Mouse (Mus musculus) heart, embryonic 16.5 days (tissue): ENCODE data around the gene Casc3. TPM values are rescaled to one million over a fixed set of nuclear protein-coding genes. Genes with fewer than 3 reads are reported as not detected.
A peak's percentile ranks its signal among the peaks of the same experiment; 100 is the strongest.

Experiments
- ATAC-seq: fragments of 200-750 bp; cut with Nextera tagmentation; replicated peaks from 2 replicates; pipeline ENCODE4 v1.8.0; 2017; ENCODE audit warnings: moderate number of reproducible peaks; ENCODE audit not compliant: insufficient read depth, low FRiP score; ENCODE audit errors: extremely low read depth
- H3K27ac ChIP-seq: fragments of 300-500 bp; sonication (generic); 2 replicates; pipeline ENCODE4 v1.5.1; 2014; ENCODE audit warnings: mild to moderate bottlenecking, low read length, control low read depth, moderate library complexity
- H3K27me3 ChIP-seq: fragments of 300-500 bp; sonication (generic); 2 replicates; pipeline ENCODE4 v1.6.1; 2014; ENCODE audit warnings: low read length, mixed read lengths; ENCODE audit not compliant: control insufficient read depth, insufficient read depth
- H3K36me3 ChIP-seq: fragments of 300-500 bp; sonication (generic); 2 replicates; pipeline ENCODE4 v1.6.1; 2014; ENCODE audit not compliant: control insufficient read depth, insufficient read depth
- H3K4me1 ChIP-seq: fragments of 300-500 bp; sonication (generic); 2 replicates; pipeline ENCODE4 v1.6.1; 2014; ENCODE audit warnings: low read length, mixed read lengths; ENCODE audit not compliant: control insufficient read depth, insufficient read depth
- H3K4me2 ChIP-seq: fragments of 300-500 bp; sonication (generic); 2 replicates; pipeline ENCODE4 v1.6.1; 2014; ENCODE audit warnings: low read depth, mild to moderate bottlenecking, control low read depth, low read length
- H3K4me3 ChIP-seq: fragments of 300-500 bp; sonication (generic); 2 replicates; pipeline ENCODE4 v1.5.1; 2014; ENCODE audit warnings: mild to moderate bottlenecking, control low read depth, low read length
- H3K9ac ChIP-seq: fragments of 300-500 bp; sonication (generic); 2 replicates; pipeline ENCODE4 v1.6.1; 2014; ENCODE audit warnings: low read length, control low read depth
- H3K9me3 ChIP-seq: fragments of 300-500 bp; sonication (generic); replicated peaks from 2 replicates; pipeline ENCODE4 v1.6.1; 2016; ENCODE audit warnings: low read length; ENCODE audit not compliant: control insufficient read depth
- WGBS: fragments of 180-500 bp; shearing (Covaris S2); extraction: QIAGEN DNeasy Blood & Tissue Kit; methylation state at CpG from one replicate; pipeline ENCODE4 v1.1.7; 2014; 5-methylcytosine and 5-hydroxymethylcytosine counted together
- polyA plus RNA-seq: library from polyadenylated mRNA; unstranded; fragments of >200 nt; fragmentation: Nextera tagmentation; extraction: Ambion mirVana; gene quantifications from 2 replicates; pipeline ENCODE4 v1.2.1, GENCODE M21; 2015

Casc3 gene
- polyA plus RNA-seq, 1 experiment from 2014 or later = 23.4 TPM

GRCm38 (mm10) chr11:98790631-98791205 lies 14.0 kb upstream of the Casc3 start:
- H3K4me3 ChIP-seq = no peak overlapping the region
- 81% methylated on average over 5 of the region's 5 CpGs for WGBS
- H3K4me1 ChIP-seq = peaks cover 41% of the 10 kb centered on the region
- no peak overlapping the region for H3K27ac ChIP-seq
- H3K4me2 ChIP-seq = no peak overlapping the region
- ATAC-seq = no peak
- H3K9ac ChIP-seq = no peak overlapping the region
- no peaks in the 10 kb centered on the region for H3K9me3 ChIP-seq
- H3K36me3 ChIP-seq = no peaks in the 10 kb centered on the region
- no peaks in the 10 kb centered on the region for H3K27me3 ChIP-seq

DNA sequence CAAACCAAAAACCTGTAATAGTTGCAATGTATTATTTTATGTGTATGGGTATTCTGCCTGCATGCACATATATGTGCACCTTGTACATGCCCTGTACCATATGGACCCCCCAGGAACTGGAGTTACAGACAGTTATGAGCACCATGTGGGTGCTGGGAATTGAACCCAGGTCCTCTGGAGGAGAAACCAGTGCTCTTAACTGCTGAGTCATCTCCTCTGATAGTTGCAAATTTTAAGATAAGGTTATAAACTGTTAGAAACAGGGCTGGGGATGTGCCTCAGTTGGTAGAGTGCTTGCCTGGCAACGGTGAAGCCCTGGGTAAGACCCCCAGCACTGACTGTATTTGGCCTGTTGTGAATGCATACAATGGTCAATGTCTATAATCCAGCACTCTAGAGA lies 13.3 kb upstream of the Casc3 start:
- Histone ChIP-seq H3K9me3 (no peaks in the 10 kb centered on the region), H3K36me3 (no peaks in the 10 kb centered on the region), H3K27ac (no peak overlapping the region), H3K4me2 (no peak overlapping the region), H3K9ac (no peak overlapping the region), H3K4me3 (no peak overlapping the region), H3K4me1 (peaks cover 35% of the 10 kb centered on the region), H3K27me3 (no peaks in the 10 kb centered on the region)
- no peak for ATAC-seq
- WGBS = 69% methylated on average over 1 of the region's 1 CpGs

DNA sequence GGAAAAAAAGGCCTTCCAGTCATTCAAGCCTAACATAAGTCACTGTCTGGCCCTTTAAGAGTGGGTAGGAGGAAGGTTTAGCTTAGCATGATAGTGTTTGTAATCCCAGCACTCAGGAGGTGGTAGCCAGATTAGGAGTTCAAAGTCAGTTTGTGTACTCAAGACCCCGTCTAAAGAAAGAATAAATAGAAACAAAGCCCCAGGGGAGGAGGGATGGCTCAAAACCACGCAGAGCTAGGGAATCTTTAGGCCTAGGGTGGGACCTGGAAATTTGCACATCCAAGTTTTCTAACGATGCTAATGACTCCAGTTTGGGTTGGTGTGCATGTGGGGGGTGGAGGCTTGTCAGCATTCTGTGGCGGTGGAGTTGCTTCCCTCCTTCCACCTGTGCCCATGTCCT lies 12.6 kb upstream of the Casc3 start:
- Histone ChIP-seq H3K4me2 (no peak overlapping the region), H3K36me3 (no peaks in the 10 kb centered on the region), H3K9me3 (no peaks in the 10 kb centered on the region), H3K4me3 (no peak overlapping the region), H3K4me1 (peaks cover 31% of the 10 kb centered on the region), H3K27me3 (no peaks in the 10 kb centered on the region), H3K9ac (no peak overlapping the region), H3K27ac (no peak overlapping the region)
- 20% methylated on average over 4 of the region's 4 CpGs for WGBS
- ATAC-seq = no peak

GRCm38 (mm10) chr11:98794469-98795014 lies 10.2 kb upstream of the Casc3 start:
- Histone ChIP-seq H3K36me3 (peaks cover 6% of the 10 kb centered on the region), H3K27ac (peak overlapping the region; percentile 100), H3K9me3 (no peaks in the 10 kb centered on the region), H3K9ac (peak overlapping the region; percentile 100), H3K4me3 (peak overlapping the region; percentile 100), H3K27me3 (no peaks in the 10 kb centered on the region), H3K4me1 (peaks cover 27% of the 10 kb centered on the region), H3K4me2 (peak overlapping the region; percentile 81)
- ATAC-seq = peak; percentile 58
- 0% methylated on average over 29 of the region's 30 CpGs for WGBS

DNA sequence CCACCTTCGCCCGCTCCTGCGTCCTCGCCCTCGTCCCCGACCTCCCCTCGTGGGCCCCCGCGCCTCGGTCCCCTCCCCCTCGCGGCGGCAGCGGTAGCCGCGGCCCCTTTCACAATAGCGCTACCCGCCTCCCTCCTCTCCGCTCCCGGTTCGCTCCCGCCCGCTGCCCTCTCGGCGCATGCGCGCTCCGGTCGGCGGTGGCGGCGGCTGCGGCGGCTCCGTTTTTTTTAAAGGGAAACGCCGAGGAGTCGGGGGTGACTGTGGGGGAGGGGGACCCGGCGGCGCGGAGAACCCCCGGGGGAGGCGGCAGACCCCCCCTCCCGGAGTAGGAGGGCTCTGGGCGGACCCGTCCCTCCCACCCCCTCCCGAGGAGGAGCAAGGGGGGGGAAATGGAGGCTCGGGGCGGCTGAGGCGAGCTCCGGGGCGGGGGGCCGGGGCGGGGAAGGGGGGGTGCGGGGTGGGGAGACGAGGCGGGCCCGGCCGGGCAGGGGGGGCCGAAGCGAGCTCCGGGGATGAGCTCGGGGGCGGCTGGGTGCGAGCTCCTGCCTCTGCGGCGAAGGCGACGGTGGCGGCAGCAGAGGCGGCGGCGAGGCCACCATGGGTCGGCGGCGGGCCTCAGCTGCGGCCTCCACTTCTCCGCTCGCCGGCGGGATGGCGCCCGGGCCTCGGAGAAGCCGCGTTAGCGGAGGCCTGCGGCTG lies 9.5 kb upstream of the Casc3 start, which contains the start of gene Msl1:
Gene Msl1 (plus strand): TSS at position 502 of the 699 bp plus-strand sequence.
- H3K4me1 ChIP-seq = peaks cover 22% of the 10 kb centered on the region
- H3K27ac ChIP-seq = peak within 1 kb of the TSS; percentile 100
- peak within 1 kb of the TSS; percentile 100 for H3K9ac ChIP-seq
- H3K27me3 ChIP-seq = no peaks in the 10 kb centered on the region
- under 1% methylated on average over 64 of the region's 89 CpGs for WGBS
- H3K4me3 ChIP-seq = peak within 1 kb of the TSS; percentile 100
- ATAC-seq = peak; percentile 71
- H3K36me3 ChIP-seq = peaks cover 11% of the 10 kb centered on the region
- peak within 1 kb of the TSS; percentile 81 for H3K4me2 ChIP-seq
- no peaks in the 10 kb centered on the region for H3K9me3 ChIP-seq

DNA sequence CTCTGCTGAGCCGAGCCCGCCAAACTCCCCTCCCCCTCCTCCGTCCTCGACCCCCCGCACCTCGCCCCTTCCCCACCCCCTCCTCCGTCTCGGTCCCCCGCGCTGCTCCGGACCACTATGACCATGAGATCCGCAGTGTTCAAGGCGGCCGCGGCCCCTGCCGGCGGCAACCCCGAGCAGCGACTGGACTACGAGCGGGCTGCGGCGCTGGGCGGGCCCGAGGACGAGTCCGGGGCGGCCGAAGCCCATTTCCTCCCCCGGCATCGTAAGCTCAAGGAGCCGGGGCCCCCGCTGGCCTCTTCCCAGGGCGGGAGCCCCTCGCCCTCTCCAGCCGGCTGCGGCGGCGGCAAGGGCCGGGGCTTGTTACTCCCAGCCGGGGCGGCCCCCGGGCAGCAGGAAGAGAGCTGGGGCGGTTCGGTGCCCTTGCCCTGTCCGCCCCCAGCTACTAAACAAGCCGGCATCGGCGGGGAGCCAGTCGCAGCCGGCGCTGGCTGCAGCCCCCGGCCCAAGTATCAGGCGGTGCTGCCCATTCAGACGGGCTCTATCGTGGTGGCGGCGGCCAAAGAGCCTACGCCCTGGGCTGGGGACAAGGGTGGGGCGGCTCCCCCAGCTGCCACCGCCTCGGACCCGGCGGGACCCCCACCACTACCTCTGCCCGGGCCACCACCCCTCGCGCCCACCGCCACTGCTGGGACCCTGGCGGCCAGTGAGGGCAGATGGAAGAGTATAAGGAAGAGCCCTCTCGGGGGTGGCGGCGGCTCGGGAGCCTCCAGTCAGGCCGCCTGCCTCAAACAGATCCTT lies 8.8 kb upstream of the Casc3 start:
- peaks cover 22% of the 10 kb centered on the region for H3K4me1 ChIP-seq

GRCm38 (mm10) chr11:98796515-98797216 lies 8.0 kb upstream of the Casc3 start:
- Histone ChIP-seq H3K9ac (peak overlapping the region; percentile 100), H3K4me2 (peak overlapping the region; percentile 81), H3K27ac (peak overlapping the region; percentile 100), H3K36me3 (peaks cover 24% of the 10 kb centered on the region), H3K9me3 (no peaks in the 10 kb centered on the region), H3K4me1 (peaks cover 22% of the 10 kb centered on the region), H3K4me3 (peak overlapping the region; percentile 100), H3K27me3 (no peaks in the 10 kb centered on the region)
- 1% methylated on average over 23 of the region's 23 CpGs for WGBS
- peak; percentile 12; the same call in 1 of the 2 replicates for ATAC-seq

More for the DNA sequence above, 8.8 kb upstream of the Casc3 start:
- no peaks in the 10 kb centered on the region for H3K9me3 ChIP-seq
- H3K27ac ChIP-seq = peak overlapping the region; percentile 100
- H3K36me3 ChIP-seq = peaks cover 17% of the 10 kb centered on the region
- no peaks in the 10 kb centered on the region for H3K27me3 ChIP-seq
- under 1% methylated on average over 68 of the region's 74 CpGs for WGBS
- peak overlapping the region; percentile 100 for H3K4me3 ChIP-seq
- peak overlapping the region; percentile 81 for H3K4me2 ChIP-seq
- H3K9ac ChIP-seq = peak overlapping the region; percentile 100
- peak; percentile 31 for ATAC-seq

GRCm38 (mm10) chr11:98797306-98797705 lies 7.4 kb upstream of the Casc3 start:
- Histone ChIP-seq H3K36me3 (peaks cover 31% of the 10 kb centered on the region), H3K9me3 (no peaks in the 10 kb centered on the region), H3K4me1 (peaks cover 22% of the 10 kb centered on the region), H3K27me3 (no peaks in the 10 kb centered on the region), H3K4me3 (peak overlapping the region; percentile 100), H3K27ac (peak overlapping the region; percentile 100), H3K9ac (peak overlapping the region; percentile 100), H3K4me2 (peak overlapping the region; percentile 81)
- no peak; the same call in 1 of the 2 replicates for ATAC-seq
- WGBS = under 1% methylated on average over 5 of the region's 5 CpGs
